Mouse (Mus musculus) bone marrow, adult 2 months (tissue): Measurements from ENCODE around the gene Surf6. TPM values are rescaled to one million over a fixed set of nuclear protein-coding genes. Genes with fewer than 3 reads are reported as not detected.

ENCODE experiments used
- H3K27ac ChIP-seq: fragments of 200-500 bp; 2 replicates; pipeline ENCODE4 v1.5.1; 2012; ENCODE audit warnings: low read depth, mild to moderate bottlenecking, control low read depth, inconsistent platforms, low read length; ENCODE audit not compliant: control insufficient read depth, poor library complexity, insufficient read depth
- H3K4me1 ChIP-seq: fragments of 200-500 bp; 2 replicates; pipeline ENCODE4 v1.6.1; 2011; ENCODE audit warnings: low read length; ENCODE audit not compliant: control insufficient read depth, insufficient read depth
- H3K4me3 ChIP-seq: fragments of 200-500 bp; replicated peaks from 2 replicates; pipeline ENCODE3; 2011; ENCODE audit warnings: mild to moderate bottlenecking, low read depth, low read length, control low read depth; ENCODE audit not compliant: control insufficient read depth
- CTCF ChIP-seq: fragments of 200-500 bp; IDR thresholded peaks from 2 replicates; pipeline ENCODE4 v1.5.1; 2011; ENCODE audit warnings: low read length, control low read depth; ENCODE audit not compliant: control insufficient read depth, insufficient read depth
- POLR2A ChIP-seq: fragments of 200-500 bp; IDR thresholded peaks from 2 replicates; pipeline ENCODE4 v1.6.1; 2011; ENCODE audit warnings: low read depth, mild to moderate bottlenecking, control low read depth, low read length, borderline replicate concordance; ENCODE audit not compliant: control insufficient read depth
- WGBS: fragments of 180-500 bp; shearing (Covaris S2); methylation state at CpG from one replicate; pipeline ENCODE4 v1.1.7; 2018; 5-methylcytosine and 5-hydroxymethylcytosine counted together
- polyA plus RNA-seq: library from polyadenylated mRNA; stranded (reverse); fragments of >200 nt; gene quantifications from 2 replicates; pipeline ENCODE4 v1.2.4, GENCODE M21; 2011; ENCODE audit warnings: low replicate concordance; ENCODE audit not compliant: missing spikeins, insufficient read depth, insufficient read length

The Surf6 gene
- 7.5 and 23.5 TPM in 2 replicates for polyA plus RNA-seq

DNA sequence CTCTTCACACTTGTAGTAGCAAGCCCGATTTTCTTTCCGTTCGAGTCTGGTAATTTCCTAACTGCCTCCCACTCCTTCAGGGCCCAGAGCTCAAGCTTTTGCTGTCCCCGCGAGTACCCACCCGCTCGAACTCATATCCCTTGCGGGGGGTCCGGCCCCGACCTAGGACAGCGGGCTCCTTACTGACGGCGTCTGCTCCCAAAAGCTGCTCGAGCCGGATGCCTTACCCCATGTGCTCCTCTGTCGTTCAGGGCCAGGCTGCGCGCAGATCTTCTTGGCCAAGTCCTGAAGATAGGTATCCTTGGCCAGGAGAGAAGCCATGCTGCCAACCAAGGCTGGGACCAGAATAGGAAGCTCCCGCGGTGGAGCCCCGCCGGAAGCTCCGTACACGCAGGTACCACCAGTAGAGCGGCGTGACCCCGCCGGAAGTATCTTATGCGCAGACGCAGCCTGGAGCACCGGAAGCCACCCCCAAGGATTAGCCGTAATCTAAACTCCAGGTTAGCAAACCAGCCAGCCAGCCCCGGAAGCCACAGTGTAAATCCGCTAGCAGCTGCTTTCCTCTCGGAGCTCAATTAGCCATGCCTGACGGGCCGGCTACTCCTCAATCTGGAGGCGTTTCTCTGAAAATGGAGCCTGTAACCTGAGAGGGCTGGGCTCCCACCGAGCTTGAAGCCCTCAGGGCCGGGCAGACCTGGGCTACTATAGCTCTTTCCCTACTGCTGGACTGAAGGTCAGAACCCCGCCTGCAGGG is at the start of gene Surf6:
Gene Surf6, minus strand, starts transcription at position 413 of the 754 bp plus-strand sequence.
- Histone ChIP-seq H3K4me1 (peaks cover 4% of the 10 kb centered on the region; the same call in 1 of the 2 replicates), H3K27ac (peak within 1 kb of the TSS; percentile 79), H3K4me3 (peak within 1 kb of the TSS; percentile 95)
- TF ChIP-seq CTCF (no peak), POLR2A (peak; percentile 62; the same call in 1 of the 2 replicates)
- WGBS, result under 1% methylated on average over 41 of the region's 41 CpGs

- Histone ChIP-seq H3K4me3 (no peak overlapping the region), H3K4me1 (no peaks in the 10 kb centered on the region), H3K27ac (no peak overlapping the region)
- 72% methylated on average over 4 of the region's 4 CpGs for WGBS
- TF ChIP-seq CTCF, result no peak
- TF ChIP-seq POLR2A, result no peak
Measured at GRCm38 (mm10) chr2:26952193-26952592, 49.5 kb upstream of the Surf6 start.

- H3K27ac ChIP-seq, result no peak overlapping the region
- no peak overlapping the region for H3K4me3 ChIP-seq
- 89% methylated on average over 8 of the region's 8 CpGs for WGBS
- no peaks in the 10 kb centered on the region for H3K4me1 ChIP-seq
- TF ChIP-seq CTCF, result no peak
- no peak for TF ChIP-seq POLR2A
Measured at GRCm38 (mm10) chr2:26951346-26951905, 48.7 kb upstream of the Surf6 start.

- Histone ChIP-seq H3K4me3 (no peak overlapping the region), H3K4me1 (no peaks in the 10 kb centered on the region), H3K27ac (no peak overlapping the region)
- TF ChIP-seq POLR2A, result no peak
- TF ChIP-seq CTCF, result no peak
- 81% methylated on average over 2 of the region's 2 CpGs for WGBS
Measured at GRCm38 (mm10) chr2:26950411-26950810, 47.7 kb upstream of the Surf6 start.

DNA sequence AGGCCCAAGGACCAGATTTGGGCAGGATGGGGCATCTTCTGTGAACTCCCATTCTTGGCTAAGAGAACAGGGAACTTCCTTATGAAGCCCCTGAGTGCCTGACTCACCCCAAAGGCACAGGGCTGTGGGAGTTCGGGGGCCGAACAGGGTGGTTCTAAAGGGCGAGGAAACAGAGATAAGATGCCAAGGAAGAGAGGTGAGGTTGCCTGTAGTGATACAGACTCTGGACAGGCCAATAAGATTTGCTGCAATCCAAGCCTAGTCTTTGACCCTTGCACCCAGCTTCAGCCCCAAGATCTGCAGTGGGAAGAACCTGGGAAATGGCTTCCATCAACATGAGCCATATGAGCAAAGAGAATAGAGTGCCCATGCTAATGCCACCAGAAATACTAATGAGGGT is 40.6 kb upstream of the Surf6 start:
- 69% methylated on average over 3 of the region's 3 CpGs for WGBS
- TF ChIP-seq POLR2A (no peak), CTCF (no peak)
- no peak overlapping the region for H3K4me3 ChIP-seq
- H3K27ac ChIP-seq, result no peak overlapping the region
- H3K4me1 ChIP-seq, result peaks cover 2% of the 10 kb centered on the region

DNA sequence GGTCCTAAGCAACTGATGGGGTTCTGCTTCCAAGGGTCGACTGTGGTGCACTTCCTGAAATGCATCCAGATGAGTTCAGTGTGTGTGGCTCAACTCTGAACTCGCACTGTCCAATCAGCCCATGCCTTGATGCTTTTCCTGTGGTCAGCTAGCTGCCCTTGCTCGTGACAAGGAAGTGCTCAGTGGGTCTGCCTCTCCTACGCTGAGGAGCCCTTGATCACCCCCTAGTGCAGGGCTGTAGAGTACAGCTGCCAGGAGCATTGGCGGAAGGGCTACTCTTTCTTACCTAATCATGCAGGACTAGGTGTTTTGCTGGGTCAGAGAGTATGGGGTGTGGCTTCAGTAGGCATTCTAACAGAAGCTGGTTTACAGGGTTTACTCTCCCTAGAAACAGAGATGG is 38.9 kb upstream of the Surf6 start:
- peaks cover 2% of the 10 kb centered on the region for H3K4me1 ChIP-seq
- WGBS, result 16% methylated on average over 5 of the region's 5 CpGs
- TF ChIP-seq POLR2A (no peak), CTCF (peak; percentile 68)
- peak overlapping the region; percentile 41; the same call in 1 of the 2 replicates for H3K27ac ChIP-seq
- H3K4me3 ChIP-seq, result no peak overlapping the region

DNA sequence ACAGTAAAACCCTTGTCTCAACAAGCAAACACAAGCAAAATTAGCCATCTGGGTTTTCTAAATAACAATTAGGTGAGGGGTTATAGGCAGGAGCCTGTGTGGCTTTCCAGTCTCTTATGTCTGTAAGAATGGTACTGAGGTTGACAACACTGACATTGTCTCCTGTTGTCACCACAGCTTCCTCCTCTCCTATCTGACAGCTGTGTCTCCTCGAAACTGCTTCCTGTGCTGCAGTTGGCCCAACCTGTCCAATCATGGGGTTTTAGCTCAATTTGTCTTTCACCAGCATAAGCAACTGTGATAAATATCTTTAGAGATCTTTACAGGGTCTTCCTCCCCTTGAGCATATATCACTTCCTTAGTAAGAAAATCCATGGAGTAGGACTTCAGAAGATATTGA is 33.7 kb upstream of the Surf6 start:
- peaks cover 11% of the 10 kb centered on the region for H3K4me1 ChIP-seq
- WGBS, result 0% methylated on average over 1 of the region's 1 CpGs

GRCm38 (mm10) chr2:26935286-26935685 is 32.6 kb upstream of the Surf6 start:
- Histone ChIP-seq H3K27ac (no peak overlapping the region), H3K4me3 (no peak overlapping the region), H3K4me1 (peaks cover 9% of the 10 kb centered on the region)
- TF ChIP-seq POLR2A (no peak), CTCF (no peak)
- WGBS, result 1% methylated on average over 2 of the region's 2 CpGs

More for the DNA sequence above, 33.7 kb upstream of the Surf6 start:
- no peak overlapping the region for H3K27ac ChIP-seq
- TF ChIP-seq POLR2A (no peak), CTCF (no peak)
- H3K4me3 ChIP-seq, result no peak overlapping the region
